Mouse (Mus musculus): ENCODE measurements around the gene Ssbp3.

- TF ChIP-seq CHD2 (IDR thresholded peaks at IDR 0.05; ENCODE audit: low read depth, low read length) (no peak), HCFC1 (IDR thresholded peaks at IDR 0.05; ENCODE audit: borderline replicate concordance, insufficient read depth, low read length) (no peak), MAFK (IDR thresholded peaks at IDR 0.05; ENCODE audit: insufficient read depth, low read depth, low read length) (no peak)
Observed at GRCm38 (mm10) chr4:106921375-106922336, 11.2 kb downstream of the Ssbp3 start.

Measured in ES-E14 (cell line).